Mouse (Mus musculus) MEL (cell line): ENCODE measurements around the gene Gria3. TPM values are rescaled to one million over a fixed set of nuclear protein-coding genes. Genes with fewer than 3 reads are reported as not detected.

ENCODE experiments used
- DNase-seq: peaks from one replicate; pipeline ENCODE4 v3.0.0; 2011; ENCODE audit warnings: low read depth, low spot score
- H3K27ac ChIP-seq: 2 replicates; pipeline ENCODE4 v1.5.1; 2012; ENCODE audit warnings: low read depth, mild to moderate bottlenecking, control low read depth, low read length, moderate library complexity; ENCODE audit not compliant: control insufficient read depth
- H3K27me3 ChIP-seq, 2 experiments: fragments of 150-350 bp in 1 of 2; sonication (generic) in 1 of 2; 2 replicates each; pipeline ENCODE4 v1.6.1; 2012; ENCODE audit warnings: low read length in 2 of 2, mild to moderate bottlenecking in 2 of 2, improper control_type of control experiment in 1 of 2, moderate library complexity in 1 of 2; ENCODE audit not compliant: insufficient read depth in 2 of 2, control insufficient read depth in 1 of 2
- H3K36me3 ChIP-seq, 2 experiments: 2 replicates each; pipeline ENCODE4 v1.6.1; 2012 to 2014; ENCODE audit warnings: low read length in 2 of 2, improper control_type of control experiment in 1 of 2, inconsistent platforms in 1 of 2, mild to moderate bottlenecking in 1 of 2; ENCODE audit not compliant: insufficient read depth in 2 of 2, control insufficient read depth in 1 of 2
- H3K4me1 ChIP-seq, 2 experiments: fragments of 150-350 bp in 1 of 2; sonication (generic) in 1 of 2; 2 replicates each; pipeline ENCODE4 v1.6.1; 2012; ENCODE audit warnings: low read length in 2 of 2, improper control_type of control experiment in 1 of 2, mild to moderate bottlenecking in 1 of 2; ENCODE audit not compliant: insufficient read depth in 2 of 2, control insufficient read depth in 1 of 2
- H3K4me3 ChIP-seq, 2 experiments: fragments of 150-350 bp in 1 of 2; sonication (generic) in 1 of 2; 2 replicates each; pipeline ENCODE4 v1.5.1; 2012; ENCODE audit warnings: low read depth in 2 of 2, low read length in 2 of 2, mild to moderate bottlenecking in 2 of 2, moderate library complexity in 2 of 2, control low read depth in 1 of 2, improper control_type of control experiment in 1 of 2; ENCODE audit not compliant: control insufficient read depth in 1 of 2, insufficient read depth in 1 of 2
- H3K79me2 ChIP-seq: 2 replicates; pipeline ENCODE4 v1.6.1; 2012; ENCODE audit warnings: mild to moderate bottlenecking, low read length, moderate library complexity; ENCODE audit not compliant: control insufficient read depth, poor library complexity, insufficient read depth
- H3K9ac ChIP-seq: 2 replicates; pipeline ENCODE4 v1.6.1; 2012; ENCODE audit warnings: low read depth, mild to moderate bottlenecking, control low read depth, low read length, moderate library complexity; ENCODE audit not compliant: control insufficient read depth, poor library complexity, severe bottlenecking
- H3K9me3 ChIP-seq: fragments of 150-350 bp; sonication (generic); replicated peaks from 2 replicates; pipeline ENCODE4 v1.6.1; 2012; ENCODE audit warnings: mild to moderate bottlenecking, low read length, improper control_type of control experiment, moderate library complexity; ENCODE audit not compliant: insufficient read depth
- CTCF ChIP-seq, 3 experiments: IDR thresholded peaks in 2 of 3; conservative IDR thresholded peaks in 1 of 3; 2 replicates each; pipeline ENCODE4 v1.5.1; 2011 to 2012; ENCODE audit warnings: low read length in 3 of 3, low read depth in 2 of 3, mild to moderate bottlenecking in 2 of 3, improper control_type of control experiment in 1 of 3, inconsistent platforms in 1 of 3, mixed read lengths in 1 of 3, moderate library complexity in 1 of 3; ENCODE audit not compliant: control insufficient read depth in 1 of 3, insufficient read depth in 1 of 3, poor library complexity in 1 of 3, severe bottlenecking in 1 of 3
- JUND ChIP-seq: IDR thresholded peaks from 2 replicates; pipeline ENCODE4 v1.6.1; 2011; ENCODE audit warnings: low read depth, mild to moderate bottlenecking, improper control_type of control experiment, low read length
- NRF1 ChIP-seq: IDR thresholded peaks from 2 replicates; pipeline ENCODE4 v1.6.1; 2014; ENCODE audit warnings: low read depth, mild to moderate bottlenecking, inconsistent platforms, low read length, improper control_type of control experiment, moderate library complexity; ENCODE audit not compliant: poor library complexity, insufficient read depth, severe bottlenecking
- RAD21 ChIP-seq: IDR thresholded peaks from 2 replicates; pipeline ENCODE4 v1.6.1; 2011; ENCODE audit warnings: mild to moderate bottlenecking, low read depth, low read length, improper control_type of control experiment
- SMC3 ChIP-seq: IDR thresholded peaks from 2 replicates; pipeline ENCODE4 v1.6.1; 2011; ENCODE audit warnings: low read depth, low read length, improper control_type of control experiment
- TBP ChIP-seq: IDR thresholded peaks from 2 replicates; pipeline ENCODE4 v1.8.0; 2011; ENCODE audit warnings: low read depth, low read length, improper control_type of control experiment
- USF2 ChIP-seq, 2 experiments: IDR thresholded peaks; 2 replicates each; pipeline ENCODE4 v1.6.1; 2011 to 2012; ENCODE audit warnings: improper control_type of control experiment in 2 of 2, low read length in 2 of 2, borderline replicate concordance in 1 of 2, inconsistent platforms in 1 of 2, low read depth in 1 of 2, mild to moderate bottlenecking in 1 of 2; ENCODE audit not compliant: insufficient read depth in 1 of 2
- ZC3H11A ChIP-seq: IDR thresholded peaks from 2 replicates; pipeline ENCODE4 v1.6.1; 2012; ENCODE audit warnings: low read depth, mild to moderate bottlenecking, inconsistent platforms, low read length, improper control_type of control experiment
- ZKSCAN1 ChIP-seq: IDR thresholded peaks from 2 replicates; pipeline ENCODE4 v1.6.1; 2012; ENCODE audit warnings: low read depth, mild to moderate bottlenecking, inconsistent platforms, low read length, improper control_type of control experiment, moderate library complexity
- ZMIZ1 ChIP-seq: IDR thresholded peaks from 2 replicates; pipeline ENCODE4 v1.6.1; 2012; ENCODE audit warnings: low read depth, mild to moderate bottlenecking, inconsistent platforms, low read length, improper control_type of control experiment, moderate library complexity
- polyA plus RNA-seq, 2 experiments: library from polyadenylated mRNA; stranded (reverse) in 1 of 2; unstranded in 1 of 2; fragments of >175 nt in 1 of 2; fragments of >200 nt in 1 of 2; gene quantifications; 2 replicates each; pipeline versions ENCODE4 v1.2.1 to v1.2.4; 2012; ENCODE audit warnings: low replicate concordance in 2 of 2, low read depth in 1 of 2; ENCODE audit not compliant: insufficient read length in 2 of 2, insufficient read depth in 1 of 2, missing spikeins in 1 of 2
- total RNA-seq: library from RNA; depleted of rRNA; stranded (reverse); fragments of 300-350 nt; gene quantifications from 2 replicates; pipeline ENCODE4 v1.2.3, GENCODE M21; 2012

The Gria3 gene
- total and polyA plus RNA-seq, 3 experiments: not detected

- H3K36me3 ChIP-seq: no peaks in the 10 kb centered on the region
- no peak for TF ChIP-seq SMC3
- TF ChIP-seq, all 39 proteins: peak for 0
- H3K9ac ChIP-seq: no peak overlapping the region
- H3K4me3 ChIP-seq: no peak overlapping the region
- H3K9me3 ChIP-seq: no peaks in the 10 kb centered on the region
- no peaks in the 10 kb centered on the region for H3K79me2 ChIP-seq
- no peaks in the 10 kb centered on the region for H3K4me1 ChIP-seq
- no peak for DNase-seq
- H3K27ac ChIP-seq: no peak overlapping the region
- no peaks in the 10 kb centered on the region for H3K27me3 ChIP-seq
These were observed 187.0 kb downstream of the Gria3 start for GRCm38 (mm10) chrX:41587692-41588091.

GRCm38 (mm10) chrX:41607181-41607580, 206.5 kb downstream of the Gria3 start:
- Histone ChIP-seq H3K4me3 (no peak overlapping the region), H3K79me2 (no peaks in the 10 kb centered on the region), H3K9me3 (no peaks in the 10 kb centered on the region), H3K27ac (no peak overlapping the region), H3K36me3 (no peaks in the 10 kb centered on the region), H3K9ac (no peak overlapping the region), H3K4me1 (no peaks in the 10 kb centered on the region), H3K27me3 (no peaks in the 10 kb centered on the region)
- DNase-seq: no peak
- TF ChIP-seq USF2 (IDR thresholded peaks at IDR 0.05; ENCODE audit: borderline replicate concordance in 1 of 2, insufficient read depth in 1 of 2, low read depth in 1 of 2, low read length in 2 of 2): no peak
- TF ChIP-seq NRF1: no peak
- no peak for TF ChIP-seq TBP

GRCm38 (mm10) chrX:41614920-41615319, 214.3 kb downstream of the Gria3 start:
- Histone ChIP-seq H3K27ac (no peak overlapping the region), H3K9me3 (no peaks in the 10 kb centered on the region), H3K4me3 (no peak overlapping the region), H3K4me1 (no peaks in the 10 kb centered on the region), H3K36me3 (no peaks in the 10 kb centered on the region), H3K9ac (no peak overlapping the region), H3K79me2 (no peaks in the 10 kb centered on the region), H3K27me3 (no peaks in the 10 kb centered on the region)
- TF ChIP-seq RAD21 (peak; percentile 57), SMC3 (peak; percentile 62), ZKSCAN1 (no peak), ZC3H11A (peak; percentile 38; the same call in 1 of the 2 replicates), ZMIZ1 (no peak), JUND (no peak), CTCF (IDR thresholded peaks at IDR 0.05 in 2 of 3, conservative IDR thresholded peaks at IDR 0.05 in 1 of 3; ENCODE audit: control insufficient read depth in 1 of 3, insufficient read depth in 1 of 3, low read depth in 2 of 3, low read length in 3 of 3, poor library complexity in 1 of 3, severe bottlenecking in 1 of 3) (peak in 2 of 3 experiments; percentile 37 to 53; a peak in 4 of 6 replicates)
- peak; percentile 18 for DNase-seq
